Mouse (Mus musculus): ENCODE measurements at regions not wholly inside any gene's neighbourhood (a gene's known extent, or its start where the extent isn't known, plus 50 kb on each side); places are given as distances from the start of the nearest gene placed in this dataset.

- WGBS (ENCODE audit: insufficient replicate concordance), result 68% methylated on average over 4 of the region's 4 CpGs
- H3K4me1 ChIP-seq (replicated peaks), result no peaks in the 10 kb centered on the region
- no peak overlapping the region for H3K9ac ChIP-seq
- H3K36me3 ChIP-seq, result no peaks in the 10 kb centered on the region
- no peaks in the 10 kb centered on the region for H3K9me3 ChIP-seq (replicated peaks)
- no peaks in the 10 kb centered on the region for H3K27me3 ChIP-seq
- no peak overlapping the region for H3K4me3 ChIP-seq (replicated peaks)
- ATAC-seq (ENCODE audit: low read depth), result no peak
- DNase-seq, result no peak
- H3K27ac ChIP-seq, result no peak overlapping the region
- H3K4me2 ChIP-seq, result no peak overlapping the region
These were observed 782.0 kb upstream of the Celf2 start for GRCm38 (mm10) chr2:8291357-8291756.

GRCm38 (mm10) chr2:8287403-8287802, 778.0 kb upstream of the Celf2 start:
- Histone ChIP-seq H3K9me3 (replicated peaks) (no peaks in the 10 kb centered on the region), H3K4me3 (replicated peaks) (no peak overlapping the region), H3K27me3 (no peaks in the 10 kb centered on the region), H3K27ac (no peak overlapping the region), H3K4me2 (no peak overlapping the region), H3K4me1 (replicated peaks) (no peaks in the 10 kb centered on the region), H3K9ac (no peak overlapping the region), H3K36me3 (no peaks in the 10 kb centered on the region)
- DNase-seq (no peak), ATAC-seq (ENCODE audit: low read depth) (no peak)
- 48% methylated on average over 4 of the region's 4 CpGs for WGBS (ENCODE audit: insufficient replicate concordance)

- no peaks in the 10 kb centered on the region for H3K9me3 ChIP-seq (replicated peaks)
- DNase-seq (no peak), ATAC-seq (ENCODE audit: low read depth) (no peak)
- no peaks in the 10 kb centered on the region for H3K36me3 ChIP-seq
- 50% methylated on average over 1 of the region's 1 CpGs for WGBS (ENCODE audit: insufficient replicate concordance)
- H3K9ac ChIP-seq, result no peak overlapping the region
- no peak overlapping the region for H3K4me2 ChIP-seq
- H3K27me3 ChIP-seq, result no peaks in the 10 kb centered on the region
- no peak overlapping the region for H3K27ac ChIP-seq
- H3K4me1 ChIP-seq (replicated peaks), result no peaks in the 10 kb centered on the region
- no peak overlapping the region for H3K4me3 ChIP-seq (replicated peaks)
These were observed 766.9 kb upstream of the Celf2 start for GRCm38 (mm10) chr2:8276127-8276773.
